10 mouse cellular contexts compared by ENCODE assay signal in the genomic region with DNA sequence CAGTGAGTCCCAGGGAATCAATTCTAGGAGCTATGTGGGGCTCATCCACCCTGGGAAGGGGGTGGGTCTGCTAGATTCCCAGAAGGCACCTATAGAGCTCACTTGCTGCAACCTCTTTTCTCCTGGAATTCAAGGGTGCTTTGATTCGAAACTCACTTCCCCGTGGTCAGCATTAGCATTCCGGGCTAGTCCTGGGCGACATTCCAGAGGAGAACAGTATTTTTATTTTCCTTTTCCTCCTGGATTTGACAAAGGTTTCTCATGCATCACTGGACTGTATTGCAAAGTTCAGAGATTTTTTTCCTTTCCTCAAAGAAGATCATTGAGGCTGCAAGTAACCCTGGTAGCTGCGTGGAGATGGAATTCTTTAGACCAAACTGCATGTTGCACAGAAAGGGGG.
A peak's percentile ranks its signal among the peaks of the same experiment; 100 is the strongest.
DNase-seq lines count a peak whose midpoint lies in the region; ATAC-seq and TF ChIP-seq lines count a peak whose summit lies in the region.
"Had no signal": no experiment of that assay in that cellular context is flagged by ENCODE, and none has a peak within 500 bp of the region (broad histone marks: within the 10 kb centered on the region; RNA-seq: fewer than 3 reads in every experiment).

No protein-coding gene starts in this region.

- CTCF ChIA-PET in Patski (lab: Charles Lee) = no interaction called here

- H3K27me3 ChIP-seq in Patski = no peaks in the 10 kb centered on the region
- no peaks in the 10 kb centered on the region for H3K27me3 ChIP-seq in embryonic facial prominence, embryonic 12.5 days
- H3K27me3 ChIP-seq in midbrain, embryonic 11.5 days (ENCODE audit: control insufficient read depth, insufficient read depth, low read length) = no peaks in the 10 kb centered on the region

- TF ChIP-seq CTCF in Patski (IDR thresholded peaks at IDR 0.05) = no peak

- POLR2A ChIA-PET in Patski (lab: Charles Lee) = interaction anchor here (0.6 kb wide), 1 partner anchor 11 kb away, joined by 5 read pairs; no protein-coding TSS in a partner anchor

- peak; percentile 81 for ATAC-seq in Patski
- no peak for ATAC-seq in embryonic facial prominence, embryonic 12.5 days (ENCODE audit: insufficient number of reproducible peaks, insufficient read depth, low FRiP score, low TSS enrichment)
- no peak for ATAC-seq in midbrain, embryonic 11.5 days (ENCODE audit: low FRiP score)

- H3K4me1 ChIP-seq in embryonic facial prominence, embryonic 12.5 days = peaks cover 9% of the 10 kb centered on the region
- peaks cover 26% of the 10 kb centered on the region for H3K4me1 ChIP-seq in midbrain, embryonic 11.5 days (ENCODE audit: control insufficient read depth, insufficient read depth, low read length)
- H3K4me1 ChIP-seq: liver, embryonic 15.5 days had no signal

- 22% methylated on average over 5 of the region's 5 CpGs for WGBS in embryonic facial prominence, embryonic 12.5 days
- 8% methylated on average over 5 of the region's 5 CpGs for WGBS in midbrain, embryonic 11.5 days

- H3K9me3 ChIP-seq in embryonic facial prominence, embryonic 12.5 days = no peaks in the 10 kb centered on the region
- H3K9me3 ChIP-seq in midbrain, embryonic 11.5 days (ENCODE audit: control insufficient read depth, low read length) = no peaks in the 10 kb centered on the region; the same call in 1 of the 2 replicates
- H3K9me3 ChIP-seq: liver, embryonic 15.5 days had no signal

- no peak overlapping the region for H3K4me3 ChIP-seq in embryonic facial prominence, embryonic 12.5 days
- H3K4me3 ChIP-seq in midbrain, embryonic 11.5 days (ENCODE audit: low read depth, low read length) = no peak overlapping the region
- H3K4me3 ChIP-seq: liver, embryonic 15.5 days had no signal

- no peak overlapping the region for H3K4me2 ChIP-seq in embryonic facial prominence, embryonic 12.5 days (replicated peaks)
- no peak overlapping the region for H3K4me2 ChIP-seq in midbrain, embryonic 11.5 days
- H3K4me2 ChIP-seq: liver, embryonic 15.5 days had no signal

- no peak for DNase-seq in Patski (ENCODE audit: low read depth, low spot score)
- peak; percentile 32 for DNase-seq in kidney, adult 11 months
- DNase-seq in midbrain, embryonic 11.5 days (ENCODE audit: low spot score, missing footprints) = no peak
- DNase-seq in thymus, postnatal 10 days (ENCODE audit: low spot score in 2 of 2) = no peak
- DNase-seq in adrenal gland, adult 8-10 months = no peak
- DNase-seq in heart, adult 18-20 months = no peak
- DNase-seq: heart, postnatal 10 days; thymus, postnatal 4 days had no signal

- H3K27ac ChIP-seq in embryonic facial prominence, embryonic 12.5 days = peak overlapping the region; percentile 14; the same call in 1 of the 2 replicates
- peak overlapping the region; percentile 67 for H3K27ac ChIP-seq in midbrain, embryonic 11.5 days (ENCODE audit: low read depth, low read length)
- H3K27ac ChIP-seq: liver, embryonic 15.5 days had no signal

- in situ Hi-C loops in Patski (cut with MboI; ENCODE audit: low pct_unique_long_range_greater_than_20kb) = loop anchor here (25.0 kb wide), 1 partner anchor 819 kb away; no protein-coding TSS in a partner anchor

- no peak overlapping the region for H3K9ac ChIP-seq in embryonic facial prominence, embryonic 12.5 days
- no peak overlapping the region for H3K9ac ChIP-seq in midbrain, embryonic 11.5 days (ENCODE audit: low read length)
- H3K9ac ChIP-seq: liver, embryonic 15.5 days had no signal

- no peaks in the 10 kb centered on the region for H3K36me3 ChIP-seq in embryonic facial prominence, embryonic 12.5 days
- H3K36me3 ChIP-seq in midbrain, embryonic 11.5 days (ENCODE audit: control insufficient read depth, insufficient read depth, low read length) = no peaks in the 10 kb centered on the region
- H3K36me3 ChIP-seq: liver, embryonic 15.5 days had no signal
